In genomic region chr1:193324224-193324623, GRCm38 (mm10) we compare ENCODE assay signal across 9 mouse cellular contexts. TPM values are rescaled to one million over a fixed set of nuclear protein-coding genes. Genes with fewer than 3 reads are reported as not detected.
DNase-seq lines count a peak whose midpoint lies in the region; ATAC-seq and TF ChIP-seq lines count a peak whose summit lies in the region.
"Had no signal": no experiment of that assay in that cellular context is flagged by ENCODE, and none has a peak within 500 bp of the region (broad histone marks: within the 10 kb centered on the region; RNA-seq: fewer than 3 reads in every experiment).

No protein-coding gene starts in this region.

- H3K9ac ChIP-seq in liver, embryonic 14.5 days (replicated peaks) = no peak overlapping the region

- WGBS in liver, embryonic 14.5 days (ENCODE audit: insufficient replicate concordance) = 41% methylated on average over 2 of the region's 2 CpGs

- no peak for ATAC-seq in liver, embryonic 14.5 days (ENCODE audit: insufficient read depth)
- ATAC-seq in erythroblast, adult 5-6 weeks (replicated peaks; ENCODE audit: low FRiP score, poor library complexity, severe bottlenecking) = no peak

- no peak overlapping the region for H3K4me3 ChIP-seq in brown adipose tissue, adult 24 weeks (ENCODE audit: insufficient read depth, low read depth, low read length)
- H3K4me3 ChIP-seq in liver, embryonic 14.5 days (ENCODE audit: insufficient read depth in 1 of 2, low read depth in 2 of 2, low read length in 2 of 2) = no peak overlapping the region

- H3K4me2 ChIP-seq in liver, embryonic 14.5 days (ENCODE audit: low read depth) = no peak overlapping the region

- no peak for TF ChIP-seq EP300 in liver, embryonic 14.5 days (IDR thresholded peaks at IDR 0.05; ENCODE audit: low read depth)

- H3K36me3 ChIP-seq in liver, embryonic 14.5 days (replicated peaks; ENCODE audit: control insufficient read depth, insufficient read depth, low read depth) = no peaks in the 10 kb centered on the region

- H3K27me3 ChIP-seq in liver, embryonic 14.5 days (ENCODE audit: control insufficient read depth, insufficient read depth, low read length) = no peaks in the 10 kb centered on the region

- H3K27ac ChIP-seq in brown adipose tissue, adult 24 weeks (replicated peaks; ENCODE audit: low read depth, low read length) = peak overlapping the region; percentile 94
- H3K27ac ChIP-seq in liver, embryonic 14.5 days = no peak overlapping the region

- H3K4me1 ChIP-seq in brown adipose tissue, adult 24 weeks (ENCODE audit: control insufficient read depth, insufficient read depth, insufficient read length, low read length) = peaks cover 10% of the 10 kb centered on the region
- H3K4me1 ChIP-seq in liver, embryonic 14.5 days (replicated peaks; ENCODE audit: control insufficient read depth in 2 of 2, insufficient read depth in 2 of 2, low read length in 1 of 2) = peaks cover 0 to 9% of the 10 kb centered on the region in 2 experiments; a peak in 1 of 4 replicates

- H3K9me3 ChIP-seq in liver, embryonic 14.5 days (ENCODE audit: control insufficient read depth, low read length) = no peaks in the 10 kb centered on the region

- TF ChIP-seq CTCF in liver, embryonic 14.5 days (IDR thresholded peaks at IDR 0.05; ENCODE audit: low read depth) = peak; percentile 69

- peak; percentile 50 for DNase-seq in gastrocnemius, adult 18-20 months (ENCODE audit: low spot score)
- no peak for DNase-seq in gastrocnemius, adult 8-10 months (ENCODE audit: low spot score in 2 of 2)
- DNase-seq in retina, embryonic 14.5 days (ENCODE audit: low spot score) = peak; percentile 53
- DNase-seq in retina, postnatal 1 day = no peak
- no peak for DNase-seq in liver, embryonic 14.5 days (ENCODE audit: low read depth in 3 of 3, low spot score in 3 of 3)
- DNase-seq in ovary, postnatal 14 days (ENCODE audit: low spot score) = no peak

RNA-seq across cellular contexts. Expression of gene Camk1g, which starts 45.9 kb away (rescaled TPM):
- total RNA-seq in gastrocnemius, adult 18-20 months (2021) = under 1 TPM in 1 of 2 experiments, not detected in 1; 0.40 TPM
- under 1 TPM in 2 of 4 experiments, not detected in 2; 0.19 to 0.27 TPM for total RNA-seq in gastrocnemius, adult 8-10 months (2022)
- polyA plus RNA-seq in brown adipose tissue, adult 24 weeks (2012; ENCODE audit: insufficient read depth, insufficient read length, missing spikeins) = not detected in 2 replicates
- polyA plus RNA-seq in liver, embryonic 14.5 days (2012; rRNA removed) = 0.15 and 0.19 TPM in 2 replicates
- 0.06 and 0.23 TPM in 2 replicates for polyA plus RNA-seq in liver, embryonic 14.5 days (2014; fragmentation: Nextera tagmentation; extraction: Ambion mirVana)
- total RNA-seq in erythroblast, adult 5-6 weeks (2015; ENCODE audit: low replicate concordance) = not detected in 2 replicates
- total RNA-seq in erythroblast, adult 5-6 weeks (2017; ENCODE audit: low replicate concordance) = not detected in 2 replicates
- total RNA-seq: hematopoietic stem cell, adult 5-6 weeks had no signal

RNA-seq across cellular contexts. Expression of gene G0s2, which starts 51.2 kb away (rescaled TPM):
- total RNA-seq in gastrocnemius, adult 18-20 months (2021) = 10 to 100 TPM; 10.7 to 19.6 TPM
- 10 to 100 TPM; 14.5 to 30.2 (median 27.6) TPM for total RNA-seq in gastrocnemius, adult 8-10 months (2022)
- polyA plus RNA-seq in brown adipose tissue, adult 24 weeks (2012; ENCODE audit: insufficient read depth, insufficient read length, missing spikeins) = 473 and 1,174 TPM in 2 replicates
- polyA plus RNA-seq in liver, embryonic 14.5 days (2012; rRNA removed) = 54.9 and 57.0 TPM in 2 replicates
- polyA plus RNA-seq in liver, embryonic 14.5 days (2014; fragmentation: Nextera tagmentation; extraction: Ambion mirVana) = 65.5 and 71.8 TPM in 2 replicates
- 13.3 and 13.4 TPM in 2 replicates for total RNA-seq in erythroblast, adult 5-6 weeks (2015; ENCODE audit: low replicate concordance)
- total RNA-seq in erythroblast, adult 5-6 weeks (2017; ENCODE audit: low replicate concordance) = 15.5 and 16.6 TPM in 2 replicates

Comparison
In these comparisons a context has a peak if more than half of its experiments do, and no peak if none do; other contexts are left out.
1. DNase-seq: peak in gastrocnemius, adult 18-20 months (single experiment) and retina, embryonic 14.5 days (single experiment); none in gastrocnemius, adult 8-10 months (0 of 2), retina, postnatal 1 day (single experiment), liver, embryonic 14.5 days (0 of 3) and ovary, postnatal 14 days (single experiment).